Mouse (Mus musculus): ENCODE results near the gene Inhbb. TPM values are rescaled to one million over a fixed set of nuclear protein-coding genes. Genes with fewer than 3 reads are reported as not detected.
A peak's percentile ranks its signal among the peaks of the same experiment; 100 is the strongest.

Inhbb gene
- total RNA-seq (2022): 1 to 10 TPM in 1 of 4 experiments, under 1 TPM in 3; 0.39 to 1.3 (median 0.67) TPM

GRCm38 (mm10) chr1:119421576-119422421 is at the start of gene Inhbb:
Gene Inhbb (minus strand): TSS chr1:119422248.
- DNase-seq (ENCODE audit: low spot score in 2 of 2): no peak

- peak in 1 of 2 experiments; percentile 24 for DNase-seq (ENCODE audit: low spot score in 2 of 2)
These were observed 41.3 kb upstream of the Inhbb start for GRCm38 (mm10) chr1:119463386-119463785.

- DNase-seq (ENCODE audit: low spot score in 2 of 2): no peak
These were observed 38.0 kb upstream of the Inhbb start for GRCm38 (mm10) chr1:119460062-119460461.

GRCm38 (mm10) chr1:119457993-119458605 is 36.1 kb upstream of the Inhbb start:
- DNase-seq (ENCODE audit: low spot score in 2 of 2): peak; percentile 12 to 30

GRCm38 (mm10) chr1:119457528-119457855 is 35.4 kb upstream of the Inhbb start:
- no peak for DNase-seq (ENCODE audit: low spot score in 2 of 2)

GRCm38 (mm10) chr1:119456671-119457527 is 34.9 kb upstream of the Inhbb start:
- DNase-seq (ENCODE audit: low spot score in 2 of 2): no peak

GRCm38 (mm10) chr1:119453731-119454130 is 31.7 kb upstream of the Inhbb start:
- DNase-seq (ENCODE audit: low spot score in 2 of 2): peak; percentile 15 to 32

- no peak for DNase-seq (ENCODE audit: low spot score in 2 of 2)
These were observed 29.4 kb upstream of the Inhbb start for GRCm38 (mm10) chr1:119451417-119451816.

GRCm38 (mm10) chr1:119450651-119451345 is 28.8 kb upstream of the Inhbb start:
- DNase-seq (ENCODE audit: low spot score in 2 of 2): no peak

GRCm38 (mm10) chr1:119446753-119447283 is 24.8 kb upstream of the Inhbb start:
- DNase-seq (ENCODE audit: low spot score in 2 of 2): no peak

GRCm38 (mm10) chr1:119443591-119444350 is 21.7 kb upstream of the Inhbb start:
- DNase-seq (ENCODE audit: low spot score in 2 of 2): no peak

- no peak for DNase-seq (ENCODE audit: low spot score in 2 of 2)
These were observed 20.9 kb upstream of the Inhbb start for GRCm38 (mm10) chr1:119442901-119443300.

GRCm38 (mm10) chr1:119438105-119438637 is 16.1 kb upstream of the Inhbb start:
- DNase-seq (ENCODE audit: low spot score in 2 of 2): no peak

- no peak for DNase-seq (ENCODE audit: low spot score in 2 of 2)
These were observed 15.4 kb upstream of the Inhbb start for GRCm38 (mm10) chr1:119437401-119437800.

- DNase-seq (ENCODE audit: low spot score in 2 of 2): no peak
These were observed 2.3 kb upstream of the Inhbb start for GRCm38 (mm10) chr1:119424141-119424860.

- peak in 1 of 2 experiments; percentile 18 for DNase-seq (ENCODE audit: low spot score in 2 of 2)
These were observed 1.5 kb upstream of the Inhbb start for GRCm38 (mm10) chr1:119423510-119423909.

- no peak for DNase-seq (ENCODE audit: low spot score in 2 of 2)
These were observed 490 bp upstream of the Inhbb start for GRCm38 (mm10) chr1:119422460-119423015.

GRCm38 (mm10) chr1:119420984-119421575 is 968 bp downstream of the Inhbb start:
- DNase-seq (ENCODE audit: low spot score in 2 of 2): no peak

Data from gastrocnemius, adult 8-10 months (tissue).